Mouse (Mus musculus): ENCODE measurements at regions not wholly inside any gene's neighbourhood (a gene's known extent, or its start where the extent isn't known, plus 50 kb on each side); places are given as distances from the start of the nearest gene placed in this dataset.

DNA sequence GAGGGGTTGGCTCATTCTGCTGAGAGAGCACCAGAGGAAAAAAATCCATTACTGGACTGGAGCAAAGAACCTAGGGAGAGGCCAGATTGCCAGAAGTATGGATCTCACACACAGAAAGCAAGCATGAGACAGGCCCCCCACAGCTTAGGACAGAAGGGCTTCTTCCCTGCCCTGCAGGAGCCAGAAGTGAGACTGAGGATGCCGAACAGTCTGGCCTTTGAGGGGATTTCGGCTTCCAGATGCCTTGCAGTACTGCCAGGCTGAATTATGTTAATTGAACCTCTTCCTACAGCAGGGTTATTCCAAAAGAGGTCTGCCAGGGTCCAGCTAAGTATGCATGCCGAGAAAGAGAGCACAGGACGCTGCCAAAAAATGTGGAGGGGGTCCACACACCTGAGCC is 71.4 kb upstream of the Adgrl4 start:
- DNase-seq (ENCODE audit: low spot score): no peak

DNA sequence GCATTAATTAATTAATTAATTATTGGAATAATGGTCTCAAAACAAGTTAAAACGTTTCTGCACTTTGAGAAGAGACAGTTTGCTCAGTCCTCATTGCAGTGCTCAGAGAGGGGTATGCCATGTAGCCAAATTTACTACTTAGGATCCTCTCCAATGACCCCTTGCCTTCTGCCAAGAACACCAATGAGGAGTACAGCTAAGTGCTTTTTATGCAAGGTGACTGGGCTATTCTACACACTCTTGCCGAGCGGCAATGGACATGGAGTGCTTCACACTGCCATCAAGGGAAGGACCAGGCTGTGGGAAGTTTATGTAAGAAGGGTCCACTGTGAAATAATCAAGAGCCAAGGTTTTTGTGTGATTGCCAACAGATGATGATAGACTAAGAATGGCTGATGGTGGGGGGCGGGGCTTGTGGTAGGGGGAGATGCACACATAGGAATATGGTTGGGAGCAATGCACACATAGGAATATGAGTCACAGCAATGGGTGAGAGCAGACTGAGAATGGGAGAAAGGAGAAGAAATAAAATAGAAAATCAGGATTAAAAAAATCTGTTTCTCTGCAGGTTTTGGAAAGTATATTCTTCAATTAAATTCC is 70.9 kb upstream of the Adgrl4 start:
- no peak for DNase-seq (ENCODE audit: low spot score)

DNA sequence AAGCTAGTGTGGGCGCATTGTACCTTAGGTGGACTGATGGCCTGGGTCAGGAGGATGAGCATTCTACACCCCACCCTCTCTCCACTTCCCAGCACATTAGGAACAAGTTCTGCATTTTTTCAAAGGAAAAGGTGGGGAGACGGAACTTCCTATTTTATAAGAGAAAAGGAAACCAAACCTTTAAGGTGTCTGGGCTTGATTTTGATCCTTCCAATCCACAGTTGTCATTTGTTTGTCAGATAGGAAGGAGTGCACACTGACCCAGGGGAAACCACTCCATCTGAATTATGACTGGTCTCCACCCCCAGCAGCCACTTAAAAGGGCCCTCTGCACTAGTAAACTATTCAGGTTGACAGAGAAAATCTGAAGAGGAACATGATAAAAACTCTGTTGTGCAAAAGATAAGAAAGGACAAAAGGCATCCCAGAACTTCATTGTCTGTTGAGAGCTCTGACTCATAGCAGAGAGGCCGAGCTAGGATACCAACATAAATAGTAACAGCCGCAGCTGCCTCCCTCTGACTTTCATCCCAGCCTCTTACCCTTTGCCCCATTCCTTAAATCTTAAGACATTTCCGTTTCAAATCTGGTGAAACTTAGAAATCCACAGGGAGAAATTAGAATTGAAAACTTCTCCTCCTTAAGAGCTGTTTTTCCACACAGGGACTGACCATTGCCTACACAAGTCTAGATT is 54.2 kb upstream of the Adgrl4 start:
- DNase-seq (ENCODE audit: low spot score): no peak

DNA sequence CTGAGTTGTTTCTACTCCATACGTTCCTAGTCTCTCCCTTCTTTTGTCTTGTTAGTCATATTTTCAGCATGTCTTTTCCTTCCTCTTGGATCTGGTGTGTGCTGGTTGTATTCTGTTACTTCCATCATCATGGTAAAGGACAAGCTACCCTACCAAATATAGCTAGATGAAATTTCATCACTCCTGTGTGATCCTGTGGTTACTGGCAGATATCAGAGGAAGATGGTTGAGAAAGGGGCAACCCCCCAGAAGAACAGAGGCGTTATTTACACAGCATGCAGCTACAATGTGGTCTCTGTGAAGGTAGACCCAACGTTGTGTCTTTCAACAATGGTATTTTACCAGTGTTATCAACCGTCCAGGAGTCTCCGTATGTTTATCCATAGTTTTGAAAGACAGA is 52.8 kb upstream of the Adgrl4 start:
- DNase-seq (ENCODE audit: low spot score): no peak

DNA sequence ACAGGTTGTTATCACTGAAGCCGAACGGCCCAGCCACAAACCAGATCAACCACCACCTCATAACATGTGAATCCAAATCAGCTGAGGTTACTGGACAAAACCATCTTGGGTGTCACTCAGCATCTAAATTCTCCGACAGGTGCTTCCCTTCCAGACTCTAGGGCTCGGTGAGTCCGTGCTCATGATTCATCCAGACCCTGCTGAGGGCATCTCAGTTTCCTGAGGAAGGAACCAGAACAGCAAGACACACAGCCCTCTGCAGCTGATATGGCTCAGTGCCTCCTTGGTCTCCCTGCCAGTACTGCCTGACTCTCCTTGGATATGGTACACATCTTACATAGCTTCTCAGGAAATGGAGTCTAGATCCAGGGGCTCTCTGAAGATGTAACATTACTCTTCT is 51.6 kb upstream of the Adgrl4 start:
- DNase-seq (ENCODE audit: low spot score): no peak
